Mouse (Mus musculus): ENCODE measurements around the gene Oas1e. TPM values are rescaled to one million over a fixed set of nuclear protein-coding genes. Genes with fewer than 3 reads are reported as not detected.
"Not testable (repeated sequence)": the region's sequence is repeated elsewhere in the genome, so short reads cannot be mapped to it uniquely, and the experiment has no call there.

Gene Oas1e
- not detected in 2 replicates for total RNA-seq (2017)

- ATAC-seq (replicated peaks; ENCODE audit: low read depth, poor library complexity, severe bottlenecking), result not testable (repeated sequence)
Observed at GRCm38 (mm10) chr5:120795480-120796034, at the start of gene Oas1e. Gene Oas1e, minus strand, starts transcription at chr5:120795530.

DNA sequence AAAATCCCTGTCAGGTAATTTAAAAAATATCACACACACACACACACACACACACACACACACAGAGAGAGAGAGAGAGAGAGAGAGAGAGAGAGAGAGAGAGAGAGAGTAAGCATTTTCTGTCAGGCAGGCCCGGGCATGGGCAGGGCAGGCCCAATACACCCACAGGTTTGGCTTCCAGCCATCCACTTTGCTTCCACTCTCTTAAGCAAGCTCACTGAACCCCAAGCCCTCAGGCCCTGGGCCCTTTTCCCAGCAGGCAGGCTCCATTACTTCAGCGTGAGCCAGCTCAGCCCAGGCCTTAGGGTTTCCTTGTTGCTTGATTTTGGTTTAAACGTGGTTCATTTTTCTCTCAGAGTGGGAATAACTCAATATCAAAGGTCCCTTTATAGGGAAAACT lies 49.4 kb upstream of the Oas1e start:
- no peak for ATAC-seq (replicated peaks; ENCODE audit: low read depth, poor library complexity, severe bottlenecking)

DNA sequence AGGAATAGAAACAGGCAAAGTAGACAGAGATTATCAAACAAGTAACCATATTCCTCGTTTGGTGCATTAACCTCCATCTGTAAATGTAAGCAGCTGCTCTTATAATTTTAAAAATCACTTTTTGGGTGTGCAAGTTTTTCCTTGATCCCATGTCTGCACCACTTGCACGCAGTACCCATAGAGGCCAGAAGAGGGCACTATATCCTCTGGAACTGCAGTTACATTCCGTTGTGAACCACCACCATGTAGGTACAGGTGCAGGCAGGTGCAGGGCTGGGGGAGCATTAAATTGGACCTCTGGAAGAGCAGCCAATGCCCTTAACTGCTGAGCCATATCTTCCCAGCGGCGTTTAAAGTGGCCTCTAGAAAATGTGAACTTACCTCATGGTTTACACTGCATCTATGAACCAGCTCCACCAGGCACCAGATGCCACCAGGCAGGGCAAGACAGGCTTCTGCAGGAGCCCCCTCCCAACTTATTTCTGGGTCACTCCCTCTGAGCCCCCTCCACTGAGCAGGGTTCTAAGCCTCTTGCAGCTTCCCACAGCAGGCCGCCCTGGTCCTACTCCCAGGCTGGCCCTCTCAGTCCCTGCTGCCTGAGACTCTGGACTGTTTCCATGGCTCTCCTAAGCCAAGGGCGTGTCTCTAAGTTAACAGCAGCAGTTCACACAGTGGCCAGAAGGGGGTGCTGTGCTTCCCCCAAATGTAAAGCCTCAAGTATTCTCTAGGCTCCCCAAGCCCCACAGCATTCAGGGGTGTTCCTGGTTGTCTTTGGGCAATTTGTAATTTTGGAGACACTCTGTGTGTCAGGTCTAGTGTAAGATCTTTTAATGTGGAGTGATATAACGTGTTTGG lies 41.6 kb upstream of the Oas1e start:
- ATAC-seq (replicated peaks; ENCODE audit: low read depth, poor library complexity, severe bottlenecking), result peak; percentile 77; the same call in 1 of the 2 replicates

GRCm38 (mm10) chr5:120833335-120834280 lies 38.3 kb upstream of the Oas1e start:
- ATAC-seq (replicated peaks; ENCODE audit: low read depth, poor library complexity, severe bottlenecking), result no peak

DNA sequence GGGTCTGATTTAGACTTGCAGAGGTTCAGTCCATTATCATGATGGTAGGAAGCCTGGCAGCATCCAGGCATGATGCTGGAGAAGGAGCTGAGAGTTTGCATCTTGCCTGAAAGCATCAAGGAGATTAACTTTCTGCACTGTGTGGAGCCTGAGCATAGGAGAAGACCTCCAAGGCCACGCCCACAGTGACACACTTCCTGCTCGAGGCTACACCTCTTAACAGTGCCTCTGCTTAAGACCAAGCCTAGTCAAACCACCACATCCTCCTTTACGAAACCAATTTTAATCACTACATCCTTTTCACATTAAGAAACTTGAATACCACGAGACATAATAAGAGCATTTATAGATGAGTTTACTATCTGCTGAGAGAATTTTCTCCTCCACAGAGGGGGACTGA lies 35.7 kb upstream of the Oas1e start:
- ATAC-seq (replicated peaks; ENCODE audit: low read depth, poor library complexity, severe bottlenecking), result peak; percentile 78

GRCm38 (mm10) chr5:120818999-120819398 lies 23.7 kb upstream of the Oas1e start:
- ATAC-seq (replicated peaks; ENCODE audit: low read depth, poor library complexity, severe bottlenecking), result no peak

DNA sequence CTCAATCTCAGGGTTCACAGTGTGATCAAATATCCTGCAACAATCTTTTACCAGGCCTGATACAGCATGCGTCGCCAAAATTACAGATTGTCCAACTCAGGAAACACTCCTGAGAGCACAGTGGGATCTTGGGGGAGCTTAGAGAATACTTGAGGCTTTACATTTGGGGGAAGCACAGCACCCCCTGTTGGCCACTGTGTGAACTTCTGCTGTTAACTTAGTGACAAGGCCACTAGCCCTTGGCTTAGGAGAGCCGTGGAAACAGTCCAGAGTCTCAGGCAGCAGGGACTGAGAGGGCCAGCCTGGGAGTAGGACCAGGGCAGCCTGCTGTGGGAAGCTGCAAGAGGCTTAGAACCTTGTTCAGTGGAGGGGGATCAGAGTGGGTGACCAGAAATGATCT lies 20.6 kb upstream of the Oas1e start:
- ATAC-seq (replicated peaks; ENCODE audit: low read depth, poor library complexity, severe bottlenecking), result no peak

DNA sequence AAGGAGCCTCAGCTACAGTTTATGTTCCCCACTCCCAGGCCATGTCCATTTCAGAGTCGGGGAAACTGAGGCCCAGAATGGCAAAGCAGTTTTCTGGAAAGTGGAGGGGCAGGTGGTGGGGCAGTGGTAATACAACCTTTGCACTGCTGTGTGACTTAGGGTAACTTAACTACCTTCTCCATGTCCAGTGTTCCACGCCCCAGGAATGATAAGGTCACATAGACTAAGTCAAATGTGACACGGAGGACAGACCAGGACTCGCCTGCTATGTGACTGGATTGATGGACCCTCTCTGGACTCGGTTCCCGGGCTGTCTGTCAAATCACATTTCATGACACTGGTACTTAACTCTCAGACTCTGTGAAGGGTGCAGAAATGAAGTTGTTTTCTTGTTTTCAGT lies 17.7 kb upstream of the Oas1e start:
- ATAC-seq (replicated peaks; ENCODE audit: low read depth, poor library complexity, severe bottlenecking), result peak; percentile 2; the same call in 1 of the 2 replicates

- ATAC-seq (replicated peaks; ENCODE audit: low read depth, poor library complexity, severe bottlenecking), result peak; percentile 93
Observed at GRCm38 (mm10) chr5:120811951-120812819, 16.9 kb upstream of the Oas1e start, which contains the start of gene Oas1c. Gene Oas1c, minus strand, starts transcription at chr5:120812514.

DNA sequence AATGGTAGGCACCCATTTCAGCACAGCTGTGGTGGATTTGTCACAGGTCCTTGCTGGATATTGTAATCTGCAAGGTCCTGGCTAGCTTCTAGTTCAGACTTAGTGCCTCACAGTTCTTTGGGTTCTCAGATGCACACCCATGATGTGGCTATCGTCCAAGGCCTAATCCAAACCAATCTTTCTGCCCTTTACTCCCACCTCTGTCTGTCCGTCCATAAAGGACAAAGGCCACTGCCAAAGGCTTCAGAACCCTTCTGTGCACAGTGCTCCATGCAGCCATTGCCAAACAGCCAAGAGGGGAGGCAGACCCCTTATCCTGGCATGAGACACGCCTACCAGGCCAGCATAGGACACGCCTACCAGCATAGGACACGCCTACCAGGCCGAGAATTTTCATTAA lies 13.8 kb upstream of the Oas1e start:
- no peak for ATAC-seq (replicated peaks; ENCODE audit: low read depth, poor library complexity, severe bottlenecking)

GRCm38 (mm10) chr5:120806458-120806857 lies 11.1 kb upstream of the Oas1e start:
- peak; percentile 63; the same call in 1 of the 2 replicates for ATAC-seq (replicated peaks; ENCODE audit: low read depth, poor library complexity, severe bottlenecking)

DNA sequence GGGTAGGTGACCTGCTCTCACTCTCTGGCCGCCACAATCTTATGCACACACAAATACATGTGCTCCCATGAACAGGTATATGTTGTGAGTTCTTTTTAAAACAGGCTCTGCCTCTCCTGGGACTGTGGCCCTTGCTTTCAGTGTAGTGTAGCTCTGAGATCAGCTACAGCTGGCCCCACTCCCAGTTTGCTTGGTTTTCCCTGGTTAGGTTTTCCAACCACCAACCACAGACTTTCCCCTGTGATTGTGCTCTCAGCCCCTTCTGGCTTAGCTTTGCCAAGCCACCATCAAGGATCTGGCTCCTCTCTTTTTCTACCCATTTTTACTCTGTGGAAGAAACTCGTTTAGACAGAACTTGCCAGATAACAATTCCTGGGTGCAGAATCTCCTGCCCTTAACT lies 8.3 kb upstream of the Oas1e start:
- no peak for ATAC-seq (replicated peaks; ENCODE audit: low read depth, poor library complexity, severe bottlenecking)

GRCm38 (mm10) chr5:120798943-120799342 lies 3.6 kb upstream of the Oas1e start:
- not testable (repeated sequence) for ATAC-seq (replicated peaks; ENCODE audit: low read depth, poor library complexity, severe bottlenecking)

GRCm38 (mm10) chr5:120798147-120798546 lies 2.8 kb upstream of the Oas1e start:
- ATAC-seq (replicated peaks; ENCODE audit: low read depth, poor library complexity, severe bottlenecking), result not testable (repeated sequence)

GRCm38 (mm10) chr5:120793043-120793442 lies 2.3 kb downstream of the Oas1e start:
- peak; percentile 64; the same call in 1 of the 2 replicates for ATAC-seq (replicated peaks; ENCODE audit: low read depth, poor library complexity, severe bottlenecking)

DNA sequence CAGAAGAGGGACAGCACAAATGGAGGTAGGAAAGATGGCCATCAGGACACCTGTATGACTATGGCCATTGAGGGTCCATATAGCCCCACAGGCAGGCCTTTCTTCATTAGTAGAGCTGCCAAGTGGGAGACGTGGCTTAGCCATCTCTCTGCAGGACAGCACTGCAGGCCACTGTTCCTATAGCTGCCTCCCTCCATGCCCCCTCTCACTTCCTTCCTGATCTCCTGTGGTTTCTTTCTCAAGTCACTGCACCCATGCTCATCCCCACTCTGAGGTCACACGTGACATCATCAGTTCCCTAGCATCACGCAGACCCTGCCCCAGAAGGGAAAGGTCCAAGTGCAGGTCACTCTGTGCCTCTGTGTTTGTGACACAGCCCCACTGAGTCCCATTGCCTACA lies 8.3 kb downstream of the Oas1e start:
- peak; percentile 72 for ATAC-seq (replicated peaks; ENCODE audit: low read depth, poor library complexity, severe bottlenecking)

- ATAC-seq (replicated peaks; ENCODE audit: low read depth, poor library complexity, severe bottlenecking), result no peak
Observed at GRCm38 (mm10) chr5:120782446-120782845, 12.9 kb downstream of the Oas1e start.

- ATAC-seq (replicated peaks; ENCODE audit: low read depth, poor library complexity, severe bottlenecking), result no peak
Observed at GRCm38 (mm10) chr5:120781646-120782045, 13.7 kb downstream of the Oas1e start.

DNA sequence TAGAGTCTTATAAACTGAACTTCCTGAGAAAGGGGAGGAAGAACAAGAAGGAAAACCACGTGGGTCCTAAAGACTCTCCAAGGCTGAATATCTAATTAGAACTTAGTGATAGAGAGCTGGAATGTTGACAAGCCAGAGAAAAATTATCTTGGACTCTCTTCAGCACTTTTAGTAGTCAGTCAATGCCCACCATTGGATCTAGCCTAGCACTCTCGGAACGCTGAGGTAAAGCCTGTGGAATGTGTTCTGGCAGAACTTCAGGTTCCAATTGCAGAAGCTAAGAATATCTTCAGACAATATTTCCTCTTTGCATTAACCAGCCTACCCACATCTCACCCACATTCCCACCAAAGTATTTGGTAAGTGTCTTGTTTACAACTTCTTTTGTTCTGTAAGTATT lies 15.4 kb downstream of the Oas1e start:
- no peak for ATAC-seq (replicated peaks; ENCODE audit: low read depth, poor library complexity, severe bottlenecking)
